Mouse (Mus musculus) testis, adult 2 months (tissue): Measurements from ENCODE around the gene Ggnbp2. TPM values are rescaled to one million over a fixed set of nuclear protein-coding genes. Genes with fewer than 3 reads are reported as not detected.

Experiments used
- H3K27ac ChIP-seq: fragments of 200-500 bp; 2 replicates; pipeline ENCODE4 v1.5.1; 2012; ENCODE audit warnings: low read depth, low read length; ENCODE audit not compliant: control insufficient read depth, insufficient read depth
- H3K27me3 ChIP-seq: fragments of 200-500 bp; 2 replicates; pipeline ENCODE4 v1.6.1; 2012; ENCODE audit warnings: mild to moderate bottlenecking, low read length, moderate library complexity; ENCODE audit not compliant: control insufficient read depth, insufficient read depth
- H3K36me3 ChIP-seq: fragments of 200-500 bp; 2 replicates; pipeline ENCODE4 v1.6.1; 2012; ENCODE audit warnings: mild to moderate bottlenecking, low read length; ENCODE audit not compliant: control insufficient read depth, insufficient read depth
- H3K4me1 ChIP-seq: fragments of 200-500 bp; 2 replicates; pipeline ENCODE4 v1.6.1; 2012; ENCODE audit warnings: low read length; ENCODE audit not compliant: control insufficient read depth, insufficient read depth
- H3K4me3 ChIP-seq: fragments of 200-500 bp; 2 replicates; pipeline ENCODE4 v1.5.1; 2012; ENCODE audit warnings: low read depth, mild to moderate bottlenecking, low read length, moderate library complexity, mixed read lengths; ENCODE audit not compliant: control insufficient read depth
- CTCF ChIP-seq: fragments of 200-500 bp; IDR thresholded peaks from 2 replicates; pipeline ENCODE4 v1.5.1; 2012; ENCODE audit warnings: low read depth, mild to moderate bottlenecking, inconsistent platforms, low read length, moderate library complexity; ENCODE audit not compliant: control insufficient read depth, insufficient read depth, insufficient replicate concordance
- POLR2A ChIP-seq: fragments of 200-500 bp; IDR thresholded peaks from 2 replicates; pipeline ENCODE4 v1.6.1; 2012; ENCODE audit warnings: low read depth, mild to moderate bottlenecking, inconsistent platforms, low read length, moderate library complexity; ENCODE audit not compliant: control insufficient read depth
- polyA plus RNA-seq: library from polyadenylated mRNA; depleted of rRNA; stranded (reverse); fragments of >200 nt; gene quantifications from 2 replicates; pipeline ENCODE4 v1.2.3, GENCODE M21; 2012

The Ggnbp2 gene
- polyA plus RNA-seq, 1 experiment: 308 TPM

GRCm38 (mm10) chr11:84823484-84823897 is 47.1 kb downstream of the Ggnbp2 start:
- Histone ChIP-seq H3K4me3 (no peak overlapping the region), H3K27me3 (no peaks in the 10 kb centered on the region), H3K4me1 (peaks cover 9% of the 10 kb centered on the region), H3K36me3 (no peaks in the 10 kb centered on the region; the same call in 1 of the 2 replicates), H3K27ac (no peak overlapping the region)
- TF ChIP-seq POLR2A (no peak), CTCF (no peak)

GRCm38 (mm10) chr11:84822487-84822886 is 48.1 kb downstream of the Ggnbp2 start:
- H3K4me3 ChIP-seq: no peak overlapping the region
- no peaks in the 10 kb centered on the region; the same call in 1 of the 2 replicates for H3K36me3 ChIP-seq
- H3K27ac ChIP-seq: no peak overlapping the region
- TF ChIP-seq CTCF (no peak), POLR2A (no peak)
- H3K27me3 ChIP-seq: no peaks in the 10 kb centered on the region
- peaks cover 8% of the 10 kb centered on the region for H3K4me1 ChIP-seq

GRCm38 (mm10) chr11:84821131-84821770 is 49.4 kb downstream of the Ggnbp2 start:
- Histone ChIP-seq H3K4me1 (peaks cover 8% of the 10 kb centered on the region), H3K36me3 (no peaks in the 10 kb centered on the region; the same call in 1 of the 2 replicates), H3K4me3 (no peak overlapping the region), H3K27me3 (no peaks in the 10 kb centered on the region), H3K27ac (no peak overlapping the region)
- TF ChIP-seq CTCF (no peak), POLR2A (0 out of 2 replicates have a peak, but pooled peaks have one; percentile 13)

- peak; percentile 65; the same call in 1 of the 2 replicates for TF ChIP-seq CTCF
- peak; percentile 68 for TF ChIP-seq POLR2A
- H3K27ac ChIP-seq: peak within 1 kb of the TSS; percentile 3; the same call in 1 of the 2 replicates
- peaks cover 8% of the 10 kb centered on the region for H3K4me1 ChIP-seq
- H3K27me3 ChIP-seq: no peaks in the 10 kb centered on the region
- H3K36me3 ChIP-seq: no peaks in the 10 kb centered on the region; the same call in 1 of the 2 replicates
- H3K4me3 ChIP-seq: peak within 1 kb of the TSS; percentile 84
Observed at GRCm38 (mm10) chr11:84818961-84819692, 51.5 kb downstream of the Ggnbp2 start, which contains the start of gene Mrm1. TSS of gene Mrm1 (minus strand) at chr11:84819515.

- H3K36me3 ChIP-seq: no peaks in the 10 kb centered on the region; the same call in 1 of the 2 replicates
- H3K27me3 ChIP-seq: no peaks in the 10 kb centered on the region
- peak overlapping the region; percentile 3; the same call in 1 of the 2 replicates for H3K27ac ChIP-seq
- H3K4me3 ChIP-seq: peak overlapping the region; percentile 84
- TF ChIP-seq CTCF (peak; percentile 77; the same call in 1 of the 2 replicates), POLR2A (no peak)
- H3K4me1 ChIP-seq: peaks cover 8% of the 10 kb centered on the region
Observed at GRCm38 (mm10) chr11:84818085-84818960, 52.3 kb downstream of the Ggnbp2 start.

GRCm38 (mm10) chr11:84817362-84817761 is 53.3 kb downstream of the Ggnbp2 start:
- H3K4me1 ChIP-seq: peaks cover 8% of the 10 kb centered on the region
- TF ChIP-seq CTCF (no peak), POLR2A (no peak)
- no peak overlapping the region for H3K4me3 ChIP-seq
- H3K36me3 ChIP-seq: no peaks in the 10 kb centered on the region
- H3K27ac ChIP-seq: no peak overlapping the region
- no peaks in the 10 kb centered on the region for H3K27me3 ChIP-seq
